Mouse (Mus musculus): ENCODE measurements at regions not wholly inside any gene's neighbourhood (a gene's known extent, or its start where the extent isn't known, plus 50 kb on each side); places are given as distances from the start of the nearest gene placed in this dataset.

DNA sequence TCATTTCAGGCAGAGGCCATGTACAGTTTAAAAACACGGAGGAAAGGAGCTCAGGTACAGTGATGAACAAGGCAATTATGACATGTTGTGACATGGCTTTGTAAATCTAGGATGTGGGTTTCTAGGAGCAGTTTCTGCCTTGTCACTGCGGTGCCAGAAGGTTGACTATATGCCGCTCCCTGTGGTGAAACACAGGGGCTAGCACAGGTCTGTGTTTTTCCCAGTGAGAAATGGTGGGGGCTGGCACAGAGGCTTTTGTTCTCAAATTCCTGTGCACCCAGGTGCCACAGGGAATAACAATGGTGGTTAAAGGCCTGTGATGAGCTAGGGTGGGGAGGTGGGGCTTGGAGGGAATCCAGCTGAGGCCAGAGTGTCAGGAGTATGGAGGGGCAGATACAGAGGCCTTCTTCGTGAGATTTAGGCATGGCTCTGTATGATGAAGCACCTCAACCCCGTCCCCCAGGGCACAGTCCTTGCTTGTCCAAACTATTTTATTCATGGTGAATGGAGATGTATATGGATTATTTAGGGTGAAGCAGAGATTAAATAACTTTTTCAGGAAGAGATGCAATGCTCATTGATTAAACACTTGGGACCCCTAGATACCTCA, 80.0 kb upstream of the Inhba start:
- DNase-seq, result no peak

- no peak for DNase-seq
Observed at GRCm38 (mm10) chr13:15935689-15936088, 76.0 kb upstream of the Inhba start.

GRCm38 (mm10) chr13:15936109-15936508, 75.5 kb upstream of the Inhba start:
- no peak for DNase-seq

DNA sequence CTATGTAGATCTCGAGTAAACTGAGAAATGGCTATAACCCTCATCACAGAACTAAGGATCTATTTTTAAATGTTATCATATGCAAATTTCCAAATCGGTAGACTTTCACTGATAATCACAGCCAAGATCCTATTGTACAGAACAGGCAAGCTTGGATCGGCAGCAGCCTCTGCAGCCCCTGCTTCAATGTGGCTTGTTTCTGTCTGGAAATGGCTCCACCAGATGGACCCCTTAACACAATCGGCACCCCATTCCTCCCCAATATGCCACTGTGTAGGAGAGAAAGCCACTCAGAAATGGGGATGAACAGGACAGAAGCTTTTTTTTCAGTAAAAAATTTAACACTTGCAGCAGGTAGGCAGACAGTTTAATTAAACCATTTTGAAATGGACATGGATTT, 61.5 kb upstream of the Inhba start:
- DNase-seq, result no peak

GRCm38 (mm10) chr13:15950885-15951610, 60.6 kb upstream of the Inhba start:
- no peak for DNase-seq
